Mouse (Mus musculus) CH12.LX (cell line): ENCODE measurements at regions not wholly inside any gene's neighbourhood (a gene's known extent, or its start where the extent isn't known, plus 50 kb on each side); places are given as distances from the start of the nearest gene placed in this dataset.

Experiments
- CTCF ChIP-seq, 2 experiments: IDR thresholded peaks in 1 of 2; conservative IDR thresholded peaks in 1 of 2; 2 replicates each; pipeline ENCODE4 v1.5.1; 2011 to 2012; ENCODE audit warnings: low read depth in 2 of 2, low read length in 2 of 2, improper control_type of control experiment in 1 of 2, inconsistent platforms in 1 of 2, mild to moderate bottlenecking in 1 of 2, moderate library complexity in 1 of 2
- MEF2A ChIP-seq: IDR thresholded peaks from 2 replicates; pipeline ENCODE4 v1.6.1; 2014; ENCODE audit warnings: low read depth, mild to moderate bottlenecking, inconsistent platforms, low read length, improper control_type of control experiment, borderline replicate concordance
- POLR2A ChIP-seq: IDR thresholded peaks from 2 replicates; pipeline ENCODE4 v1.6.1; 2011; ENCODE audit warnings: low read depth, mild to moderate bottlenecking, improper control_type of control experiment, low read length
- POLR2AphosphoS2 ChIP-seq: IDR thresholded peaks from 2 replicates; pipeline ENCODE4 v1.6.1; 2011; ENCODE audit warnings: low read depth, low read length, improper control_type of control experiment

DNA sequence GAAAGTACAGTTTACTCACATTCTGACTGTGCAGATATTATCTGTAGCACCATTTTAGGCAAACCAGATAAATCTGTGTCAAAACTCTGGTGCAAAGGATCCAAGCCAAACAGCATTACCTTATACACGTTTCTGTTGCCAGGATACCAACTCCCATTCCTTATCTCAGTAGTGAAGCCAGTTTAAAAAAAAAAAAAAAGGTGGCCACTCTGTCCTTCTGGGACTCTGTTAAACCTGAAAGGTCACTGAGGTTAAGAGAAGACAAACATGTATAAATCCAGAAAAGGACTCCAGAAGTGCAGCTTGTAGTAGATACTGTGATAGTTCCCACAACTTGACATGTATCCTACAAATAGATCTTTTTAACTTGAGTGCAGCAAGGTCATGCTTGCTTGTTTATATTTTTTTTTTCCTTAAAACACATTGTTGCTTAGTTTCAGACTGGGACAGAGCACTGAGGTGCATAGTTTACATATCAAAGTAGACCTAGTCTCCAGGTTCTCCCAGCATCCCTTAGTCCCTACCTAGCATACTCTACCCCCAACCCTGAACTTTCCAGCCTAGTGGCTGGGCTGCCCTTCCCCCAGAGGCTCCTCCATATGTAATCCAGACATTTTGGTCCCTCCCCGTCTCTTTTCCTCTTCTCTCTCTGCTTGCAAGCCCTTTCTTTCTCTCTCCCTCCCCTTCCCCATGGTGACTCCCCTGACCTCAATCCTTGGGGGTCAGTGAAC is 116.7 kb upstream of the Rhobtb1 start:
- TF ChIP-seq CTCF (conservative IDR thresholded peaks at IDR 0.05 in 1 of 2, IDR thresholded peaks at IDR 0.05 in 1 of 2; ENCODE audit: low read depth in 2 of 2, low read length in 2 of 2) (no peak), POLR2AphosphoS2 (no peak), POLR2A (no peak), MEF2A (no peak)
